Mouse (Mus musculus) intestine, embryonic 15.5 days (tissue): Measurements from ENCODE around the gene Hoxb2. TPM values are rescaled to one million over a fixed set of nuclear protein-coding genes. Genes with fewer than 3 reads are reported as not detected.

ENCODE experiments used
- ATAC-seq: fragments of 200-750 bp; cut with Nextera tagmentation; 2 replicates; pipeline ENCODE4 v1.8.0; 2017; ENCODE audit warnings: moderate TSS enrichment, moderate library complexity
- H3K27ac ChIP-seq: fragments of 300-500 bp; sonication (generic); 2 replicates; pipeline ENCODE4 v1.5.1; 2015; ENCODE audit warnings: mild to moderate bottlenecking, inconsistent platforms
- H3K27me3 ChIP-seq: fragments of 300-500 bp; sonication (generic); replicated peaks from 2 replicates; pipeline ENCODE4 v1.6.1; 2015; ENCODE audit warnings: inconsistent platforms
- H3K36me3 ChIP-seq: fragments of 300-500 bp; sonication (generic); 2 replicates; pipeline ENCODE4 v1.6.1; 2015; ENCODE audit warnings: inconsistent platforms
- H3K4me1 ChIP-seq: fragments of 300-500 bp; sonication (generic); replicated peaks from 2 replicates; pipeline ENCODE4 v1.6.1; 2015; ENCODE audit warnings: inconsistent platforms
- H3K4me2 ChIP-seq: fragments of 300-500 bp; sonication (generic); replicated peaks from 2 replicates; pipeline ENCODE4 v1.6.1; 2015; ENCODE audit warnings: mild to moderate bottlenecking, inconsistent platforms
- H3K4me3 ChIP-seq: fragments of 300-500 bp; sonication (generic); replicated peaks from 2 replicates; pipeline ENCODE4 v1.5.1; 2015; ENCODE audit warnings: inconsistent platforms
- H3K9ac ChIP-seq: fragments of 300-500 bp; sonication (generic); 2 replicates; pipeline ENCODE4 v1.6.1; 2015; ENCODE audit warnings: inconsistent platforms
- H3K9me3 ChIP-seq: fragments of 300-500 bp; sonication (generic); 2 replicates; pipeline ENCODE4 v1.6.1; 2016; ENCODE audit warnings: inconsistent platforms
- WGBS: fragments of 180-500 bp; shearing (Covaris S2); methylation state at CpG from one replicate; pipeline ENCODE4 v1.1.7; 2015; 5-methylcytosine and 5-hydroxymethylcytosine counted together
- microRNA counts: library from miRNA; unstranded; fragments of <30 nt; microRNA quantifications from one replicate; lab custom pipeline; 2016
- polyA plus RNA-seq: library from polyadenylated mRNA; unstranded; fragments of >200 nt; fragmentation: Nextera tagmentation; extraction: Ambion mirVana; gene quantifications from 2 replicates; pipeline ENCODE4 v1.2.1, GENCODE M21; 2015

Hoxb2 gene
- polyA plus RNA-seq, 1 experiment from 2014 or later: 19.8 TPM

- no peaks in the 10 kb centered on the region for H3K9me3 ChIP-seq
- H3K27ac ChIP-seq: 0 out of 2 replicates have a peak overlapping the region, but pooled peaks have one; percentile 33
- H3K36me3 ChIP-seq: no peaks in the 10 kb centered on the region
- 23% methylated on average over 7 of the region's 7 CpGs for WGBS
- peak; percentile 68; the same call in 1 of the 2 replicates for ATAC-seq
- no peak overlapping the region for H3K4me2 ChIP-seq
- H3K4me1 ChIP-seq: peaks cover 18% of the 10 kb centered on the region
- H3K4me3 ChIP-seq: no peak overlapping the region
- H3K9ac ChIP-seq: no peak overlapping the region
- H3K27me3 ChIP-seq: no peaks in the 10 kb centered on the region
Measured at GRCm38 (mm10) chr11:96397806-96398335, 47.5 kb downstream of the Hoxb2 start.

DNA sequence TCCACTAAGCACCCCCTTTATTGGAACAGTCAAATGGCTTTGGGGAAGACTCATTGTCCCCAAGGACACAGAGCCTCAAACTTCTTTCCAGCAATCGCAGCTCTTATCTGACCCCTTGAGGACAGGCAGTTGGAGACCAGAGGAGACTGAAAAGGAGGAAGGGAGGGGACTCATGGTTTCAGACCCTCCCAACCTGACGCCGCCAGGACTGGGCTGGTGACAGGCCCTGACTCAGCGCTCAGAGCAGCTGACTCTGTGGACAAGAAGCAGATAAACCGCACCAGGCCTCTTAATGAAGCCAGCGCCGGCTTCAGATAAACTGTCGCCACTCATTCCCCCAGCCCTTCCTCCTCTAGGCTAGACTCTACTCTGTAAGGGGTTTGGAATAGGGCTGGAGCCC is 49.6 kb downstream of the Hoxb2 start:
- peak; percentile 26; the same call in 1 of the 2 replicates for ATAC-seq
- Histone ChIP-seq H3K9ac (no peak overlapping the region), H3K4me1 (peaks cover 25% of the 10 kb centered on the region), H3K9me3 (no peaks in the 10 kb centered on the region), H3K27ac (no peak overlapping the region), H3K36me3 (no peaks in the 10 kb centered on the region), H3K4me2 (0 out of 2 replicates have a peak overlapping the region, but pooled peaks have one; percentile 11), H3K27me3 (no peaks in the 10 kb centered on the region), H3K4me3 (no peak overlapping the region)
- 18% methylated on average over 8 of the region's 8 CpGs for WGBS

MicroRNA genes within 50 kb of the gene (microRNA counts, 519-probe panel; counts per million panel counts)
- 4,073 counts per million, percentile 95 among the panel's probes with 10 or more counts for microRNA mmu-miR-10a (lab: Ali Mortazavi, UCI)

Other genes starting within 250 kb of the Hoxb2 start
- not detected in 2 replicates for gene Calcoco2, start 238.6 kb upstream of the Hoxb2 start, polyA plus RNA-seq
- 0.37 and 0.40 TPM in 2 replicates for gene Ttll6, start 216.7 kb upstream of the Hoxb2 start, polyA plus RNA-seq
- gene Hoxb13, start 156.2 kb upstream of the Hoxb2 start, polyA plus RNA-seq: 2.3 and 3.6 TPM in 2 replicates
- 1.2 and 1.3 TPM in 2 replicates for gene Hoxb9, start 79.1 kb upstream of the Hoxb2 start, polyA plus RNA-seq
- 1.1 and 1.5 TPM in 2 replicates for gene Hoxb8, start 68.6 kb upstream of the Hoxb2 start, polyA plus RNA-seq
- 10.7 and 12.4 TPM in 2 replicates for gene Hoxb7, start 63.9 kb upstream of the Hoxb2 start, polyA plus RNA-seq
- gene Hoxb6, start 58.0 kb upstream of the Hoxb2 start, polyA plus RNA-seq: 14.4 and 16.1 TPM in 2 replicates
- gene Hoxb5, start 47.2 kb upstream of the Hoxb2 start, polyA plus RNA-seq: 27.2 and 31.3 TPM in 2 replicates
- gene Hoxb4, start 32.3 kb upstream of the Hoxb2 start, polyA plus RNA-seq: 2.8 and 3.2 TPM in 2 replicates
- 1.8 and 2.7 TPM in 2 replicates for gene Hoxb3, start 27.2 kb upstream of the Hoxb2 start, polyA plus RNA-seq
- 0.30 TPM in 1 of 2 replicates, not detected in the other for gene Hoxb1, start 15.2 kb downstream of the Hoxb2 start, polyA plus RNA-seq
- gene Skap1, start 114.1 kb downstream of the Hoxb2 start, polyA plus RNA-seq: 0.94 and 1.0 TPM in 2 replicates